Mouse (Mus musculus) ES-Bruce4 (cell line): ENCODE data around the gene Flot1. TPM values are rescaled to one million over a fixed set of nuclear protein-coding genes. Genes with fewer than 3 reads are reported as not detected.
A peak's percentile ranks its signal among the peaks of the same experiment; 100 is the strongest.

Experiments
- H3K27ac ChIP-seq: 2 replicates; pipeline ENCODE4 v1.5.1; 2012; ENCODE audit warnings: low read length, inconsistent platforms; ENCODE audit not compliant: insufficient read depth
- H3K27me3 ChIP-seq: 2 replicates; pipeline ENCODE4 v1.6.1; 2012; ENCODE audit warnings: mild to moderate bottlenecking, low read length, inconsistent platforms; ENCODE audit not compliant: control insufficient read depth, poor library complexity, insufficient read depth, severe bottlenecking
- H3K36me3 ChIP-seq: 2 replicates; pipeline ENCODE4 v1.6.1; 2012; ENCODE audit warnings: inconsistent platforms, mild to moderate bottlenecking, low read length, moderate library complexity; ENCODE audit not compliant: control insufficient read depth, poor library complexity, insufficient read depth, severe bottlenecking
- H3K4me1 ChIP-seq: one replicate; pipeline ENCODE4 v1.8.1; 2011; ENCODE audit warnings: low read length; ENCODE audit not compliant: control insufficient read depth, insufficient read depth
- H3K4me3 ChIP-seq: 2 replicates; pipeline ENCODE4 v1.5.1; 2011; ENCODE audit warnings: low read depth, mild to moderate bottlenecking, low read length
- H3K9ac ChIP-seq: 2 replicates; pipeline ENCODE4 v1.6.1; 2012; ENCODE audit warnings: low read depth, mild to moderate bottlenecking, inconsistent platforms; ENCODE audit not compliant: poor library complexity, severe bottlenecking
- H3K9me3 ChIP-seq: replicated peaks from 2 replicates; pipeline ENCODE4 v1.6.1; 2012; ENCODE audit warnings: mild to moderate bottlenecking, low read length, inconsistent platforms; ENCODE audit not compliant: control insufficient read depth, poor library complexity, insufficient read depth, severe bottlenecking
- CTCF ChIP-seq: IDR thresholded peaks from one replicate; pipeline ENCODE4 v1.8.1; 2011; ENCODE audit warnings: low read depth, low read length
- EP300 ChIP-seq: IDR thresholded peaks from 2 replicates; pipeline ENCODE4 v1.6.1; 2011; ENCODE audit warnings: low read depth, low read length; ENCODE audit not compliant: insufficient read depth
- POLR2A ChIP-seq: IDR thresholded peaks from one replicate; pipeline ENCODE4 v1.8.1; 2011; ENCODE audit warnings: low read length; ENCODE audit not compliant: insufficient read depth
- polyA plus RNA-seq: library from polyadenylated mRNA; stranded (reverse); fragments of >200 nt; gene quantifications from 2 replicates; pipeline ENCODE4 v1.2.4, GENCODE M21; 2011; ENCODE audit warnings: low read depth; ENCODE audit not compliant: missing spikeins, insufficient read depth, insufficient read length

Flot1 gene
- polyA plus RNA-seq, 1 experiment = 47.4 TPM

DNA sequence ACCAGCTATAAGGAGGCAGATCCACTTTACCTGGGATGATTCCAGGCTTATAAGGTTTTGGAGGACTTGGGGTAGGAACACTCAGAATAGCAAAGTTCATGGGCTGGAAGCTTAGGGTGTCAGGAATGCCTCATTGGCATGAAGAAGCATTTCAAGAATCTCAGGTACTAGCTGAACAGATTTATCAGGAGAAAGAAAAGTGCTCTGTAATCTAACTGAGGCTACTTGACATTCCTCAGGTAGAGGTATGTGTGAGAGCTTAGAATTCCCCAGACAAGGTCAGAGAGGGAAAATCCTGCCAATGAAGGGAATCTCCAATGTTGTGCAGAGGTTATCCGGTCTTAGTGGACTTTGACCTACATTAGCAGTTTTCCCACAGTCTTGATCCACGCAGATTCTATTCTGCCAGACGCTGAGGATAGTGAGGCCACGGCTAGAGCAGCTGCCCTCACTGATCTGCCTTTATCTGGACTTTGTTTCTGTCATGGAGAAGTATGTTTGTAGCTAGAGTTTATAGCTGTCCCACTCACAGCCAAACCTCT lies 19.1 kb upstream of the Flot1 start:
- Histone ChIP-seq H3K36me3 (no peaks in the 10 kb centered on the region), H3K27ac (no peak overlapping the region), H3K9me3 (no peaks in the 10 kb centered on the region), H3K9ac (no peak overlapping the region), H3K4me3 (no peak overlapping the region), H3K4me1 (peaks cover 2% of the 10 kb centered on the region), H3K27me3 (no peaks in the 10 kb centered on the region)
- TF ChIP-seq EP300 (no peak), CTCF (no peak), POLR2A (no peak)

DNA sequence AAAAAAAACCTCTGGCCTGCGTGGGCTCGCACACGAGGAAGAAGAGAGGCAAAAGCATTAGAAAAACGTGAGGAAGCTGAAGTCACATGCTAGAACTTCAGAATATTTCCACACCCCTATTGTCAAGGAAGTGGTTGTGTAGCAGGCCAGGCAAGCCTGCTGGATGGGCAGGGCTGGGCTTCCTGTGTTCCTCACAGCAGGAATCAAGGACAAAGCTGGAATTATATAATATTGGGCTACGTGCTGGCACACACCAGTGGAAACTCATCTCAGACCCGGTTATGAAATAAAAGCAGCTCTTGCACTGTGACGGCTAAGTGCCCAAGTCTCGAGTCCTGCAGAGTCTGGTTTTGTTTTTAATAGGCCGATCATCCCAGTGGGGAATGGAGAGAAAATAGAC lies 15.0 kb upstream of the Flot1 start:
- Histone ChIP-seq H3K36me3 (no peaks in the 10 kb centered on the region), H3K4me1 (peaks cover 8% of the 10 kb centered on the region), H3K9ac (no peak overlapping the region), H3K4me3 (no peak overlapping the region), H3K27me3 (no peaks in the 10 kb centered on the region), H3K9me3 (no peaks in the 10 kb centered on the region), H3K27ac (no peak overlapping the region)
- TF ChIP-seq POLR2A = no peak
- no peak for TF ChIP-seq EP300
- TF ChIP-seq CTCF = no peak

DNA sequence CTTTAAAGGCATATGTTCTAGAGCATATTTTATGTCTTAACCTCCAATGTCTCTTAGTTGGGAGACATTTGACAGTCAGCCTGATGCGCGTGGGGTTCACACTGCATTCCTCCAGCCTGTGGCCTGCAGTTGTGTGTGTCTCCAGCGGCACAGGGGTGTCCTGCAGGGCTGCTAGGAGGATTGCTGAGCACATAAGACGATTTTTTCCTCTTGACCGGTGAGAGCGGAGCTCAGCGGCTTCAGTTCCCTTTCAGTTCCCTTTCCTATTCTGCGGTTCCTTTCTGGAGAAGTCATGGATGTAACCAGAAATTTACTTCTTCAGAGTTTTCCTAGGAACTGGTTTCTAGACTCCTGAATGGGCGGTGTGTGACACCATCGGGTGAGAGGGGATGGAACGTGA lies 13.6 kb upstream of the Flot1 start:
- H3K27me3 ChIP-seq = no peaks in the 10 kb centered on the region
- no peak overlapping the region for H3K4me3 ChIP-seq
- no peak overlapping the region for H3K27ac ChIP-seq
- H3K9ac ChIP-seq = no peak overlapping the region
- no peaks in the 10 kb centered on the region for H3K36me3 ChIP-seq
- TF ChIP-seq POLR2A (no peak), CTCF (no peak), EP300 (no peak)
- no peaks in the 10 kb centered on the region for H3K9me3 ChIP-seq
- peaks cover 13% of the 10 kb centered on the region for H3K4me1 ChIP-seq

DNA sequence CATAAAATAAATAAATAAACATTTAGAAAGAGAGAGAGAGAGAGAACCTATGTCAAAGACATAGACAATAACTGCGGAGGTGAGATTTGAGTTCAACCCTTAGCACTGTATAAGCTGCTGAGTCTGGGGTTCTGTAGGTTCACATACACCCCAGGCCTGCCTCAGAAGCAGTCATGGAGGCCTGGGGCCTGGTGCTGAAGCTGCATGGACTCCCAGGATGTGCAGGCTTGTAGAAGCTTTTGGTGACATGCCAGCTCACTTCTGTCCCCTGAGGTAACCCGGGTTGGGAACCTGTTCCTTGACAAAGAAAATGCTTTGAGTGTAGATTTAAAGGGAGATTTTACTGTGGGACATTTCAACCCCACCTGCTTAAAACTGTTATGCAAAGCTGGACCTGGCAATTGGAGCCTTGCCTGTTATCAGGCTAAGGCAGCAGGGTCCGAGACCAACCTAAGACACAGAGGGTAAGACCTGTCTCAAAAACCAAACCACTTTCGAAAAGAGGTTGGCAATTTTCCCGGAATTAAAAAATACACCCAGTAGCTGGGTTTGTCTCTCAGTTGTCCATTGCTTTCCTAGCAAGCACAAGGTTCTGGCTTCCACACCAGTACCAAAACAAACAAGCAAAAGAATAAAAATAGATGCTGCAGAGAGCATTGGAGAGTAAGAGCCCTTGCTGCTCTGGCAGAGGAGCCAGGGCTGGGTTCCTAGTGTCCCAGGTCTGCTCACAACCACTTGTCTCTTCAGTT lies 12.0 kb upstream of the Flot1 start:
- Histone ChIP-seq H3K9me3 (no peaks in the 10 kb centered on the region), H3K9ac (no peak overlapping the region), H3K4me1 (peaks cover 13% of the 10 kb centered on the region), H3K4me3 (no peak overlapping the region), H3K36me3 (no peaks in the 10 kb centered on the region), H3K27me3 (no peaks in the 10 kb centered on the region), H3K27ac (0 out of 2 replicates have a peak overlapping the region, but pooled peaks have one; percentile 9)
- TF ChIP-seq EP300 (no peak), POLR2A (no peak), CTCF (no peak)

DNA sequence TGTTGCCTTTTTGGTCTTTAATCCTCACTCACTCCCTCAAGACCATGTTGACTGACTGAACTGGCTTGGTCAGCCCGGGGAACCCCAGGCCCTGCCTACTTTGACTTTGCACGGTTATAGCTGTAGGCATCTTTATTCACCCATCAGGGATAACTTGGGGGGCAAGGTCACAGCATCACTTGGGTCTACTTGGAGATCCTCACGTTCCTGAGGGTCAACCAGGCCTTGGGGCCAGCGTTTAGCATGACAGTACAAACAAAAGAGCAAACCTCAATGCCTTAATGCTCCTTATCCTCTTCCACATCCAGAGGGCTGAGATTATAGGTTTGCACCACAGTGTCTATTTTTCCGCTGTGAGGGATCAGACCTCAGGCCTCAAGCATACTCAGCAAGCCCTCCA lies 10.7 kb upstream of the Flot1 start:
- peaks cover 14% of the 10 kb centered on the region for H3K4me1 ChIP-seq
- peak overlapping the region; percentile 22; the same call in 1 of the 2 replicates for H3K27ac ChIP-seq
- H3K4me3 ChIP-seq = no peak overlapping the region
- TF ChIP-seq EP300 (peak; percentile 97), CTCF (no peak), POLR2A (no peak)
- no peaks in the 10 kb centered on the region for H3K36me3 ChIP-seq
- no peak overlapping the region for H3K9ac ChIP-seq
- H3K27me3 ChIP-seq = no peaks in the 10 kb centered on the region
- H3K9me3 ChIP-seq = no peaks in the 10 kb centered on the region

DNA sequence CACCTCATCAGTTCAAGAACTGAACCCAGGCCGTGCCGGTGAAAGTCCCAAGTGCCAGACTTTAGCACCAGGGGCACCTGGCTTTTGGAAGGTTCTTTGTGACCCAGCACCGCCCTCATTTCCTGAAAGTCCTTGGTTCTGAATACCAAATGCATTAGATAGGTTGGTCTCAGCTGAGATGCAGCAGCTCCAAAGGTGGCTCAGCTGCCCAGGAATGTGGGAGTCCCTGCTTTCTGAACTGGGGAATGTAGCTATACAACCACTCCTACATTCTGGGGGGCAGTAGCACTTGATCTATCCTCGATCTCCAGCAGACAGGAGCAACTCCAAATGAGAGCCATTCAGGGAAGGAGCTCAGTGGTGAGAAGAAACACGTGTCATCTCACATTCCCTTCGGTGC lies 10.3 kb upstream of the Flot1 start:
- no peaks in the 10 kb centered on the region for H3K27me3 ChIP-seq
- TF ChIP-seq EP300 (no peak), CTCF (no peak), POLR2A (no peak)
- H3K4me1 ChIP-seq = peaks cover 14% of the 10 kb centered on the region
- H3K27ac ChIP-seq = peak overlapping the region; percentile 22
- H3K4me3 ChIP-seq = no peak overlapping the region
- no peak overlapping the region for H3K9ac ChIP-seq
- H3K36me3 ChIP-seq = no peaks in the 10 kb centered on the region
- no peaks in the 10 kb centered on the region for H3K9me3 ChIP-seq
